Mouse (Mus musculus) adrenal gland, adult 2 months (tissue): ENCODE data around the gene Slc38a11. TPM values are rescaled to one million over a fixed set of nuclear protein-coding genes. Genes with fewer than 3 reads are reported as not detected.

Experiments
- DNase-seq: peaks from one replicate; pipeline ENCODE4 v3.0.0; 2021
- long read RNA-seq: library from polyadenylated mRNA; stranded (forward); transcript quantifications from one replicate; pipeline ENCODE4 v2.0.0, GENCODE M21; 2021
- polyA plus RNA-seq: library from polyadenylated mRNA; depleted of rRNA; stranded (reverse); fragments of >200 nt; gene quantifications from 2 replicates; pipeline ENCODE4 v1.2.3, GENCODE M21; 2012; rRNA removed
- total RNA-seq, 2 experiments: library from RNA; stranded (reverse); gene quantifications; 2 replicates each; pipeline ENCODE4 v1.2.3; 2021

The Slc38a11 gene
- total RNA-seq, result 10 to 100 TPM; 17.4 to 29.9 TPM
- polyA plus RNA-seq, result 3.8 and 4.4 TPM in 2 replicates
- long read RNA-seq, transcript Slc38a11-201 (12 exons, 1,606 nt), result major isoform, 9 of 15 reads
- long read RNA-seq, partial matches to known transcripts, result 1 of 15 reads
- long read RNA-seq, other reads (novel, unspliced or antisense), result 5 of 15 reads

DNA sequence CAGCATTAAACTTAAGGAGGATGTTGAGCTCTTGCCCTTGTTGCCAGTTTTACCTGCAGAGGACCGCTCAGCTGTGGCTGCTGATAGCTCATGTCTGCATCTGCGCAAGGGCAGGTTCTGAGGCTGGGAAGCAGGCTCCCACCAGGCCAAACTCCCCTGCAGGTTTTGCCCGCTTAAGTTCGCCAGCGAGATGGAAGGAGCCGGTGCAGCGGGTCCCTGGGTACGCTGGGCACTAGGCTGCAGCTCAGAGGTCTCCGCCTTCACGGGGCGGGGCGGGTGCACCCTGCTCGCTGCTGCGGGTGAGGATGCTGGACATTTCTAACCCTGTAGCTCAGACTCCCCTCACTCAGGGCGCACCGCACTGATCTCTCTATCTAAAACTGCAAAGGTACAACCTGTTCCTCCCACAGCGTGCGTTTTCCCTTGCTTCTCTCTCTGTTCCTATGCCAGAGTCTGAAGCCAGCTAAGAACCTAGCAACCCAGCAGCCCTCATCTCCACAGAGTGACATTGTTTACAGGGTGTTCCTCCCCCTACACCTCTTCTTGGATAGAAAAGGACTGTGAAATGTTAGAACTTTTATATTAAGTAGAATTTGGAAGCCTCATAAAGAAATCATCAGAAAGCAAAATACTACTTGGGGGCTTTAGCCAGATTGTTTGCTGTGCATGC, at the start of gene Slc38a11:
Gene Slc38a11 (minus strand): TSS at position 207 of the 670 bp plus-strand sequence.
- peak; percentile 26 for DNase-seq

DNA sequence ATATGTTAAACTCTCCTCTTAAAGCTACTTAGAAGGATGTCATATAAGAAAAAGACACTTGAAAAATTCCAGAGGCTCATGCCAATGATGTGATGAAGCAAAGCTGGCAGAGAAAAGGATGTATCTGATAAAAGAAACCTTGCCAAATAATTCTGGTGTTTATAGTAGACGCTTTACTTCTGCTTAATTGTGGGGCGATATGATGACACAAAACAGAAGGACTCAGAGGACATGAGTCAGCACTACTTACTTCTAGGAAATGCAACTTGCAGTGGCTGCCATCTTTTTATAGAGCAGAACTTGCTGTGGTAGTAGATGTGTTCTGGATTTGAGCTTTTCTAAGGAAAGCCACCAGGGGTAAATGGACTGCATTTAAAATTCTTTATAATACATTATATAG, 43.3 kb upstream of the Slc38a11 start:
- DNase-seq, result no peak

DNA sequence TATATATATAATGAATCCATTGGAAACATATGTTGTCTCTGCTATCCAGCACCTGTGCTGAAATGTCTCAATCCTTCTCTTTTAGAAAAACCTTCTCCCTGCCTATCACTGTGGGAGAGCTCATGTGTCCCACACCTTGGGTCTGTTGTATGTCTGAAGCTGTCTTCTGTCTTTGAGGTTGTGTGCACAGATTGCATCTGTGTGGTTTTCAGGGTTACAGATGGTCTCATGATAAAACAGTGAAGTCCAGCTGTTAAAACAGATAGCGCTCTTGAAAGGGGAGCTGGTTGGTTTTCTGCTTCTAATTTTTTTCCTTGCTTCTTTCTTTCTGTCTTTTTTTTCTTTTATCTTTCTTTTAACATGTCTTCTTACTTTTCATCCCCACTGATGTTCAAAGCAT, 41.6 kb upstream of the Slc38a11 start:
- no peak for DNase-seq

DNA sequence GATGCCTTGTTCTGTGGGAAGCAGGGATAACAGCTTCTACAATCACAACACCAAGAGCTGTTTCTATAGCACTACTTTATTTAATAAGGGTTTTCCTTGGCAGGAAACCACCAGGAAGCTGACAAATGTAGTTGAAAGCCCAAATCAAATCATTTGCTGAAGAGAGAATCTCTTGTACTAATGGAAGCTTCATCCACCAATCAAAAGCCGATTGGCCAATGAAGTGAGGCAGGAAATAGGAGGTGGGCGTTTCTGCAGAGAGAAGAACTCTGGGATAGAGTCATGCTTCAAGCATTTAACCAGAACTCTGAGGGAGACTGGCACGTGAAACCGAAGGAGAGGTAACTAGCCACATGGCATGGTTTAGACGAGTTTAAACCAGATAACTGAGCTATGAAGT, 38.2 kb upstream of the Slc38a11 start:
- no peak for DNase-seq

DNA sequence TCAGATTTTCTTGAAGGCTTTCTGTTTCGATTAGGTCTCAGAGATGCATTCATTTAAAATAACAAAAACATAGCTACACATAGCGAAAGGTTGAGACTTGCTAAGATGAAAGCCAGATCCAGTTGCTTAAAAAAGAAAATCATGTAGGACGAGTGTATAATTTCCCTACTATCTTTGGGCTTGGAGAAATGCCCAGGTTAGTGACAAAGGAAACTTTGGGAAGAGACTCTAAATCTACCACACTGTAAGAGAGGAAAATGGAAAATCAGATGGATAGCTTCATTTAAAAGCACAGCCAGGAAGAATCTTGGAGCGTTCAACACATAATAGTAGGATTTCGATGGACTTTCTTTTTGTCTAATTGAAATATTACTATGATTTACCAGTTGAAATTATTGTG, 36.1 kb upstream of the Slc38a11 start:
- no peak for DNase-seq

DNA sequence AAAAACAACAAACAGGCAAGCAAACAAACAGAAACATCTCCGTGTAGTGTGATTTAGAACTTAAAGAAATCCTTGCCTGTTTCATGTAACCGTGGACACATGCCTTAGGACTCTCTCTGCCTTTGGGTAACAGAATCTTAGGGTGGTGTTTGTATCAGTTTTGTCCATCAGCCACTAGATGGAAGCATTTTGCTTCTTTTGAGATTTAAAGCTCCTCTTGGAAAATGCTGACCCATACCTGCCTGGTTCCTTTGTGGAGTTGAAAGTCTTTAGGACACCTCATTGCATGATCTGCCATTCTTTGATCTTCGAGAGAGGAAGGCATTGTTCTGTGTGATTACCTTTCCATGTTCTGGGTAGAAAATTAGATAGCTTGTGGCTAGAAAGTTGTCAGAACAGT, 32.3 kb upstream of the Slc38a11 start:
- no peak for DNase-seq

DNA sequence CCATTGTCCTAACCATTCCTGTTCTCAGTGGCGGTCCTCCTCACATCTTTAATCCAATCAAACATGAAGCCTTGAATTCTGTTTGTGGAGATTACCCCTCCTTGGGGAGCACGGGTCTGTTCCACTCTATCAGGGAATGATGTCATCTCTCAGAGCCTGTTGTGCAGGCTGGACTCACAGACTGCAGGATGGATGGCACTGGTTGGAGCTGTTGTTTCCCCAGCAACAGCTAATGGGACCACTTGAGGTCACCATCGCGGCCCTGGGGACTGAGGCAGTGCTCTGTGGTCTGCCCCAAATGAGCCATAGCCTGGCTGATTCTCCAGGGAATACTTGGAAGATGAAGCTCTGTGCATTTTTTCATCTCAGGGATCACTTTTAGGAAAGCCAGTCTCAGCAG, 29.2 kb upstream of the Slc38a11 start:
- DNase-seq, result no peak

DNA sequence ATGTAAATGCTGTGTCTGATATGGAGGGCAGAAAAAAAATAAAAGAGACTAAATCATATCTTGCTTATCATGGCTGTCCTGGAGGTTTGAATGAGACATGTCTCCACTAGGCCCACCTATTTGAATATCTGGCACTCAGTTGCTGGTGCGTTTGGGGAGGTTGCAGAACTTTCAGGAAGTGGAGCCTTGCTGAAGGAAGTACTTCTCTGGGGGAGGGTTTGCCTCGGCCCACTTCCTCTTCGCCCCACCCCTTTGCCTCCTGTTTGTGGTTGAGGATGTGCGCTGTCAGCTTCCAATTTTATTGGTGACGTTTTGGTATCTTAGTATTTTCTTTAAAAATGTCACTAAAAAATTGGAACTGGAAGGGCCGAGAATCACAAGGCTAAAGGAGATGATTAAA, 27.5 kb upstream of the Slc38a11 start:
- DNase-seq, result no peak

DNA sequence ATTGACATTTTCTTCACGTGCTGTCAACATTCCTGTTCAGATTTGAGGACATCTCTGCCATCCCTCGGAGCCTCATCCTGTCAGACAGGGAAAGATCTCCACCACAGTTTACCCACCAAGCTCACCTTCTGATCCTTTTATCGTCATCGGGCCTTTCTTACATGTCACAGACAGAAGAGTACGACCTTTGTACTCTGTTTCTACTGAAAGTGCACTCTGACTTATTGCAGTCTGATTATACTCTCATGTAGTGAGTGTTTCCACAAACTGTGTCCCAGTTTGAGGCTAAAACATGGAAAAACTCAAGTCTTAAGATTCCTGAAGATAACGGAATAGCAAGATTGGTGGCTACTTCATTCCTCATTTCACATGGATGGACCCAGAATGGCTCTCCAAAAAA, 21.0 kb upstream of the Slc38a11 start:
- no peak for DNase-seq

DNA sequence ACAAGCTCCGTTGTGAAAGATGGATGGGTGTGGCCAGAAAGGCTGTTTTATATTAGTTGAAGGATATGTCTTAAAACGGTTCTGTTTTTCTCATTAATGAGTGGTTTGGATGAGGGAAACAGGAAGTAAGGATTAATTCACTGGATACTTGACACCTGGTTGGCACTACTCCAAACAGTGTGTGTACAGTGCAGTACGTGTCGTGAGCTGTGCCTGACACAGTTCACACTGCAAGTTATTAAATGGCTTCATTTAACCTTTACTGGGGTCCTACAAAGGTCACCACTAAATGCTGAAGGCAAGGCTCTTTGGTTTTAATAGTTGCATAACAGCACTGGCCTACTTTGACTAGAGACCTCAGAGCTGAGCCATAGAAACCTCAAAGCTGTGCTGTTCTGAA, 18.7 kb upstream of the Slc38a11 start:
- no peak for DNase-seq

DNA sequence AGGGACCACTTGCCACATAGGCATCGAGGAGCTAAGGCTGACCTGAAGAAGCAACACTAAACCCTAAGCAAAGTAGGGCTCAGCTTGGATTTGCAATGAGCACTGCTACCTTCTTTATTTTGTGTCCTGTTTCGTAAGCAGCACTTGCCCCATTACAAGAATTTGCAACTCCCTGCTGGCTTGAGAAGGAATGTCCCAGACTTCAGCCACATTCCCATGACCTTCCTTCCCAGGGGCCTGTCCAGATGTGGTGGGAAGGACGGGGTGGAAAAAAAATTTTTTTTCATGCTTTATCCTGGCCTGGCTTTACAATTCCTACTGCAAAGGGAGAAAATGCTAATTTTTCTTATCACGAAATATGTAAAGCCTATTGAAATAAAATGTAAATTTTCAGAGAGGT, 14.6 kb upstream of the Slc38a11 start:
- no peak for DNase-seq

DNA sequence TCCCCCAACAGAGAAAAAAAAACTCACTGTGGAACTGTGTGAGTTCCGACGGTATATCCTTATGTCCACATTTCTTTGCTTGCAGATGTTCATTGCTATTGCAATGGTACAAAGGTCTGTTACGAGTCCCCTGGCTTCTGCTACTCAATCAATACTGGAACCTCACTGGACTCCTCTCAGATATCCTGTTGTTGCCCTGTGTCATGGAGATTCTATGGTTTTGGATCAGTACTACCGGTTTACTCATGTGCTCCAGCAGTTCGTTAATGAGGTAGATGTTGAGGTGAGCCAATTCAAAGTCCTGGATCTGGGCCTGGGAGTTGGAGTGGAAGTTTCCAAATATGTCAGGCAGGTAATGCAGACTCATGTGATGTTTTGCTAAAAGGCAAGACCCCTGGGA, 10.6 kb upstream of the Slc38a11 start:
- no peak for DNase-seq

DNA sequence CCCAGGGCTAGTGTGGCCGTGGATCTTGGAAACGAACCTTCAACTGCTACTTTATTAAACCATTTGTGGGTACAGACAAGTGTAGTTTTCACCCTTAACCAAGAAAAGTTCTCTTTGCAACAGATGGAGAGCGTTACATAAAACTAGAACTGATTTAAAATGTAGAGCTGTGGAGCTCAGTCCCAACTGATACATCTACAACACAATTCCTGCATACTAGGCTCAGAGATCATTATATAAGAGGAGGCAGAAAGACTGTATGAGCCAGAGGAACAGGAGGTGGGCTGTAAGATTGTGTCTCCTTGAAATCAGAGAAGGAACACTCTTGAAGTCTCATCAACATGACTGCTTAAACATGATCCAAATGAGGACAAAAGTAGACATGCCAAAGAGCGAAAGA, 9.2 kb upstream of the Slc38a11 start:
- DNase-seq, result no peak

DNA sequence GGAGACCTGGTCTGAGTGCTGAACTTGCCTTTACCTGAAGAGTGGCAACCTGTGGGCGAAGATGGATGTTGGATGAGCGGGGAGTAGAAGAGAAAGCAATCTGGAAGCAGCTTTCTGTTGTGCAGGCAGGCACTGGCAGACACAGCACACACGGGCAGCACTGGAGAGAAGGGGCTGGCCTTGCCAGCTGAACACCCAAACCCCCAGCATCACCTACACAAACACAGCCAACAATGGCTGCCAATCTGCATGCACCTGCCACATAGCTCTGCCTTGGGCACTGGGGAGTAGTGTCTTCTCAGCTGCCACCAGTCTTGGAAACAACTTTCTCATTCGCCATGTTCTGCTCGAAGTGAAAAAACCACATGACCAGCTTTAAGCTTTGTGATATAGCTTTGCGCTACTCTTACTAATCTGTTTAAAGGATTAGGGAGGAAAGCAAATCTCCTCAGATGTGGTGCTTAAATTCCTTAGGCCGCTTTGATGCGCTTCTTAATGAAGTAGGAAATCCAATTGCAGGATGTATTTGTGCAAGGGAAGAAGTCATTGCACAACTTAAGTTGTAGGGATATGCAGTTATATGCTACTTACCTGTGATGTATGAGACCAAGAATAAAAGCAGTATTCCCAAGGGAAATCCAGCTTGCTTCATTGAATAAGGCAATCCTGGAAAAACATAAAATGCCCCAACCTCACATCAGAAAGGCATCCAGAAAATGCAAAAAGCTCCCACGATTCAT, 2.9 kb downstream of the Slc38a11 start:
- DNase-seq, result no peak

DNA sequence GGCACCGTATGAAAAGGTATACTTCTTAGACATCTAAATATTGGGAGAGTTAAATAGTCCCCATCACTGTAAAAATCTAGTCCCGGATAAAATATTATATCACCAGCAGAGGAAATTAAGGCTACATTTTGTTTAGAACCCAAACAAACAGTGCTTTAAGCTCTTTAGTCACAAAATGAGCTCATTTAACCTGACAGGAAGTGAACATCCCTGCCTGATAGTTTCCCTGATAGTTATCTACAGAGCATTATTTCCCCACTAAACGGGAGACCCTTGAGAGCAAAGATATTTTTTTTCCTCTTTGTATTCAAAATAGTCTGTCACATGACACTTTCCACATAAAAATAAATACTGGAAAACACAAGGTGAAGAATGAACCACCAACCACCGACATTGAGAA, 16.5 kb downstream of the Slc38a11 start:
- no peak for DNase-seq

DNA sequence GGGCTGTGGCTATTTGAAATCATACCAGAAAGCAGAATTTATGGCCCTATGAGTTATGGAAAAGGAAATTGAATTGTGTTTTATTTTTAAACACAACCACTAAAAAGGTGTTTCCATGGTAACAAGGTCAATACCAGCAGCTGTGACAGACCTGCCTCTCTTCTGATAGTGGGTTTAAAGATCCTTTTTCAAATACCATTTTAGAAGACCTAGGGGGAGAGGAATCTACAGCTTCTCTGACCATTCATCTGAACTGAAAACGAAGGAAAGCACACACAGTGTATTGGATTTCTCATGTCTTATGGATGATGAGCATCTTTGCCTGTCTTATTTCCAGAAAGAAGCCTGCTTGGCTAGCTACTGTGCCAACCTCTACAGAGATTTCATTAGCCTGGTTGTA, 16.9 kb downstream of the Slc38a11 start:
- DNase-seq, result no peak

DNA sequence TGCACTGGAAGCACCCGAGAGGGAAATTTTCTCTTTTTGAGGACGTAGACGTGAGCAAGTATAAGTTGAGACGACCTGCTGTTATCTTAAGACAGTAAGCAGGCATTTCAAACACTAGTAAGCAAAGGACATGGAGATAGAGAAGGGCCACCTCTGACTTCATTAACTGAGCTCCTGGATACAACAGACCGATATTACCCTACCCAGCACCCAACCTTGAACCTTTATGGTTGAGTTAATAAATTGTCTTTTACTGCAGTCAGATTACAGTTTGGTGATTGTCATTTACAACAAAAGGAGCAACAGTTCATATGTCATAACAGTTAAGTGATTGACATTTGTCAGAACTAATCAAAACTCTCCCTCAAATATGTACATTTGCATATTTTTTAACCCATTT, 17.8 kb downstream of the Slc38a11 start:
- DNase-seq, result no peak

DNA sequence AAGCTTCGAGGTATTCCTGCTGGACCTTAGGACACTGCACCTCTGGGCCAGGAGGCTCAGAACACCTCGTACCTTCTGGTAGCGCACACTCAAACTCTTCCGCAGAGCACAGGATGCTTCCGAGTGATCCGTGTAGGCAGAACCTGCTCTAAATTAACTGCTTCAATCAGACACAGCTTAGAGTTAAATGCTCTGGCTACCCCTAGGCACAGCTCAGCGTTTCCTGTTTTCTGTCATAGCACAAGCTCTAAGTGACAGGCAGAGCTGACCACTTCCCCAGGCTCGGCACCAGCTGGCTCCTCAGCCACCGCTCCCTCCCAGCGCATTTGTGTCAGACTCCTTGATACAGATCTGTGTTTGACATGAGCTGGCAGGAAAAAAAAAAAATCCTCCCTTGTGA, 21.8 kb downstream of the Slc38a11 start:
- DNase-seq, result no peak

DNA sequence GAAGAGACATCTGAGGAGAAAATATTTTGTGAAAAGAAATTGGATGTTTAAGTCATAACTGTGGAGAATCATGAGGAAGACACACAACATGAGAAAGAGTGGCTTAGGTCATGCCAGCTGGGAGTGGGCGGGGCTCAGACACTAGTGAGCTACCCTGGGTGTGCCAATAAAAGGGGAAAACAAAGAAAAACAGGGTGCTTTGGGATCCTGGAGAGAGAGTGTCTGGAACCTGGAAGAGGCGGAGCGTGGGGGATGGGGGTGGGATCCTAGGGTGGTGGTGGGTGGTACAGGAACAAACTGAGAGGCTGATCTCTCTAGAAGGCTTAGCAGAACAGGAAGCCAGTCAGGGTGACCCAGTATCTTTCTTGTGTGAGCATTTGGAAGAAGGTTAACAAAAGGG, 23.0 kb downstream of the Slc38a11 start:
- no peak for DNase-seq

DNA sequence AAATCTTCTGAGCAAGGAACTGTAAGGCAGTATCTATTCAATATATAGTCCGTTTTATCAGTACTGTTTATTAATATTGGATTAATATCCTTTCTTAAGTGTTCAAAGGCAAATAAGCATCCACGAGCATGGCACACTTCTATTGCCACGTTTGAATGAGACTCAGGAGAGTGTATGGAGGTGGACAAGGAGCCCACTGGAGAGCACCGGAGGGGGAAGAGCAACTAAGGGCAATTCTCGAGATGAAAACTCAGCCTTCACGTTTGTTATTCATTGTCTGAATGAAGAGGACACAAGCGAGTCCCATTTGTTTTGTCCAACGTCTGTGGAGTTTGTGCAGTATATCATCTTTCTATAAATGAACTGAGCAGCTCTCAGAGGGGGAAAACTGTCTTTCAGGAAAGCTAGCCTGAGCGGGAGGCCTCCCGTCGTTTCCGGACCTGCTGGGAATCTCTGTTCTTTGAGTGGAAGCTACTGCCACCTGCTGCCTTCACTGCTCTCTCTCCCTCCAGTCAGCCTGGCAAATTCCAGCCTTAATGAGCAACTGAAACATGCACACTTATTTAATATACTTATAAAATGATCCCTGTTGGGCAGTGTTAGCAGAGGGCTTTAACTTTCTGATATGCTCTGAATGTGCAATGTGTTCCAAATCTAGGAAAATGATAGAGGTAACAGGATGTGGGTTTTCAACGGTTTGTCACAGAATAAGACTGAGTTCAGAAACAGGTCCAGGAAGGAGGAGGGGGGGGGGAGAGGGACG, 26.3 kb downstream of the Slc38a11 start:
- peak; percentile 80 for DNase-seq

DNA sequence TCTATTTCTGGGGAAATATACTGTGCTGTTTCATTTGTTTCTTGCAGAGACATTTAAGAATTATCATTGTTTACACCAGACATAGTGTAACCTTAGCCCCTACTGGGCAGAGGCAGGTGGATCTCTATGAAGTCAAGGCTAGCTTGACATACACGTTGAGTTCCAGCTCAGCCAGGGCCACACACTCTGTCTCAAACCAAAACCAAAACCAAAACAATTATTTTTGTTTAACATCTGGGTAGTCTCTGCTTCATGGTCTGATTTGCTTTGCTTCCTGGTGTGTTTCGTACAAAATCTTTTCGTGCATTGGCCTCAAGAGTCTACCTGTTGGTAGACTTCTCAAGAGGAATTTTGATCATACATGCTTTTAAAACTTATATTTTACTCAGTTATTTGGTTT, 27.2 kb downstream of the Slc38a11 start:
- DNase-seq, result no peak

DNA sequence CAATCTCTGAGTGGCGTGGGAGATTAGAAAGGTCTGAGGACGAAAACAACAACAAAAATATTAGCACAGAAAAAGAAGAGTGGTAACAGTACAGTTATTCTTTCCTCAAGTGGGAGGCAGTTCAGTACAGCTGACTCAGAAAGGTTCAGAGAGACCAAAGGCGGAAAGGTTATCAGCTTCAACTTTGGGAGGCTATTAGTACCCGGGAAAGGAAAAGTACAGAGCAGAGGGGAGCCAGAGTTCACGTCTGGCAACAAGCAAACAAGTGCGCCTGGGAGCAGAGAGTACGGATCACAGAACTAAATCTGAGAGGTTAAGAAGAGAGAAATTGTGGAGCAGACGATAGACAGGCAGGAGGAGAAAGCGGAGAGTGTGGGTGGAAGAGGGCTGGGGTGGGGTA, 29.7 kb downstream of the Slc38a11 start:
- peak; percentile 52 for DNase-seq

DNA sequence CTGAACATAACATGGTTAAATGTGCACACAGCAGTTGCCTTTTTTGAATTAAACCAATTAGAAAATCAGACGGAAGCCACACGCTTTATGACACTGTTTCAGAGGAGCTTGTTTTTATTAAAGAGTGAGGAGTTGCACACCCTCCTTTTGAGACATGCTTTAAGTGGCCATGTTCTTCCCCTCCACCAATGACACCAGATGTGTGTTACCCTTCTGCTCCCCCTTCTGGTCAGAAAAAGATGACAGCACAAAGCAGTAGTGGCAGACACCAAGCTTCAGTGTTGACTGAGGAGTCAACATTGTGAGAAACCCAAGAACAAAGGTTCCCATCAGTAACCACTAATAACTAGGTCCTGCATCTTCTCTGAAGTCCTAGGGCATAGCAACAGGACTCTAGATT, 32.5 kb downstream of the Slc38a11 start:
- peak; percentile 64 for DNase-seq
